Mouse (Mus musculus): ENCODE measurements at regions not wholly inside any gene's neighbourhood (a gene's known extent, or its start where the extent isn't known, plus 50 kb on each side); places are given as distances from the start of the nearest gene placed in this dataset.

DNA sequence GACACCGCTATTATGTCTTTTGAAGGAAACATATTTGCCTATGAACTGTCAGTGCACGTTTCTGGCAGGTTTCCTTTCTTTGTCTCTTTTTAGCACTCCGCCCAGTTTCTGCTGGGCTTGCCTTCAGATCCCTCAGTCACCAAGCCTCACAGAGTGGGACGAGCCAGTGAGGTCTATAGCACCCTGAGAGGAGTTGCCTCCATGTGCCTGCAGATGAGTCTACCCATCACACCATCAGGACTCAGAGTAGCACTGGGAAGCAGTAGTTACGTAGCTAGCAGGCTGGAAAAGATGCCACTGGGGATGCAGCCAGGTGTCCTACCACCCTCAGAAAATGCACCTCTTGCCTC is 141.5 kb upstream of the Smim15 start:
- Histone ChIP-seq H3K9me3 (no peaks in the 10 kb centered on the region), H3K27ac (replicated peaks) (peak overlapping the region; percentile 68; the same call in 1 of the 2 replicates), H3K4me3 (no peak overlapping the region), H3K4me2 (no peak overlapping the region), H3K9ac (no peak overlapping the region), H3K4me1 (replicated peaks) (peaks cover 25% of the 10 kb centered on the region), H3K36me3 (no peaks in the 10 kb centered on the region), H3K27me3 (no peaks in the 10 kb centered on the region)
- WGBS: 68% methylated on average over 5 of the region's 5 CpGs
- ATAC-seq (ENCODE audit: low read depth): peak; percentile 54; the same call in 1 of the 2 replicates

DNA sequence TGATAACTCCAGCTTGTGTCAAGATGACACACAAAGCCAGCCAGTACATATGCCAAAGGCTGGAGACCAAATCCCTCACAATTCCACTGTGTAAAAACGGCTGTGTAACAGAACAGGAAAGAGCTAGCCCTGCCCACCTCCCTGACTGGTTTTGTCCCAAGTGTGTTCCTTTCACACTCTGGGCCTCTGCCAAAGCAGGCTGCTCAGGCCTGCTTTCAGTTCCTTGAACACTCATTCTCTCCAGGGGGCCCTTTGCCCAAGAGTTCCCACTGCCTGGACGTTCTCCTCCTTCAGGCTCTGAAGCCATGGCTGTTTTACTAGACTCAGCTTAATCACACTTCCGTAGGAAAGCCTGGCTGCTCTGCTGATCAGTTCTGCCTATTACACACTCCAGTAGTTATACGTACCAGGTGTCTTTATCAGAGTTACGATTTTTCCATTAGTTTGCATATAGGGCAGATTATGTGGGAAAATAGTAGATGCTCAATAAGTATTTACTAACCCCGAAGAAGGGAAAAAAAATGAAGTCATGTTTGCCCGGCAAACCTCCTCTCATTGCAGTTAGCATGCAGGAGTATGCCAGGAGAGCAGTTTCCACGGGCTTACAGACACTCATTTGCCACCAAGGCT is 144.5 kb upstream of the Smim15 start:
- Histone ChIP-seq H3K4me2 (no peak overlapping the region), H3K9me3 (no peaks in the 10 kb centered on the region), H3K9ac (no peak overlapping the region), H3K27me3 (no peaks in the 10 kb centered on the region), H3K4me1 (replicated peaks) (peaks cover 25% of the 10 kb centered on the region), H3K36me3 (no peaks in the 10 kb centered on the region), H3K27ac (replicated peaks) (no peak overlapping the region), H3K4me3 (no peak overlapping the region)
- 0 out of 2 replicates have a peak, but pooled peaks have one; percentile 20 for ATAC-seq (ENCODE audit: low read depth)
- WGBS: 50% methylated on average over 8 of the region's 8 CpGs

DNA sequence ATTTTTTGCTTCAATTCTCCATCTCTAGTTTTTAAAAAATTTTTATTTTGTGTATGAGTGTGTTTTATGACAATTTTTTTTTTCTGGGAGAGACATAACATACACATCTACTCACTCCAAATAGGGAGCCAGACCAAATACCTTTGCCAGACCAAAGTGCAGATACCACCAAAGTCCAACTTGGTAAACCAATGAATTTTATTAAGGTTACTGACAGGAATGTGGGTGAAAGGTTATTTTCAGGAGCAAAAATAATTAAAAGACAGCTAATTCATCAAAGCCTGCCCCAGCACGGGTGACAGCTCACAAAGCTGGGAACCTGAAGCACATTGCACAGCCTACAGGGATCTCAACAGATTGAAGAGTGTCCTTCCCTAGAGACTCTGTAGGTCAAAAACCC is 146.6 kb upstream of the Smim15 start:
- no peak overlapping the region for H3K27ac ChIP-seq (replicated peaks)
- ATAC-seq (ENCODE audit: low read depth): no peak
- peaks cover 9% of the 10 kb centered on the region for H3K4me1 ChIP-seq (replicated peaks)
- no peaks in the 10 kb centered on the region for H3K9me3 ChIP-seq
- H3K4me2 ChIP-seq: no peak overlapping the region
- H3K27me3 ChIP-seq: no peaks in the 10 kb centered on the region
- WGBS: 75% methylated on average over 1 of the region's 1 CpGs
- no peaks in the 10 kb centered on the region for H3K36me3 ChIP-seq
- H3K4me3 ChIP-seq: no peak overlapping the region
- no peak overlapping the region for H3K9ac ChIP-seq

DNA sequence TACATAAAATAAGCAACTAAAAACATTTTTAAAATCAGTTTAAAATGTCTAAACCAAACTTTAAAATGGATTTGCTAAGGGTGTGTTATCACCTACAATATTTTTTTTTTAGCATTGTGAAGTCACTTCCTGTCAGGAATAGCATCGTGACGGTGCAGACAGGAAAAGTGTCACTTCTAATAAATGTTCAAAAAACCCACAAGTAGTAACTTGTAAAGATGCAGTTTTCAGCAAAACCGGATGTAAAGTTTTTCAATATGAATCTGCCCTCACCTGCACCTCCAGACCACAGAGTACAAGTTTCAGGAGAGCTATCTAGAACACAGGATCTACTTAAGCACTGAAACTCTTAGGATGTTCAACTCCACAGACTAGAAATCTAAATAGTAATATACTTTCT is 147.1 kb upstream of the Smim15 start:
- Histone ChIP-seq H3K9ac (no peak overlapping the region), H3K4me1 (replicated peaks) (peaks cover 9% of the 10 kb centered on the region), H3K9me3 (no peaks in the 10 kb centered on the region), H3K27ac (replicated peaks) (no peak overlapping the region), H3K4me3 (no peak overlapping the region), H3K4me2 (no peak overlapping the region), H3K36me3 (no peaks in the 10 kb centered on the region), H3K27me3 (no peaks in the 10 kb centered on the region)
- ATAC-seq (ENCODE audit: low read depth): no peak
- 86% methylated on average over 3 of the region's 3 CpGs for whole genome bisulfite sequencing

DNA sequence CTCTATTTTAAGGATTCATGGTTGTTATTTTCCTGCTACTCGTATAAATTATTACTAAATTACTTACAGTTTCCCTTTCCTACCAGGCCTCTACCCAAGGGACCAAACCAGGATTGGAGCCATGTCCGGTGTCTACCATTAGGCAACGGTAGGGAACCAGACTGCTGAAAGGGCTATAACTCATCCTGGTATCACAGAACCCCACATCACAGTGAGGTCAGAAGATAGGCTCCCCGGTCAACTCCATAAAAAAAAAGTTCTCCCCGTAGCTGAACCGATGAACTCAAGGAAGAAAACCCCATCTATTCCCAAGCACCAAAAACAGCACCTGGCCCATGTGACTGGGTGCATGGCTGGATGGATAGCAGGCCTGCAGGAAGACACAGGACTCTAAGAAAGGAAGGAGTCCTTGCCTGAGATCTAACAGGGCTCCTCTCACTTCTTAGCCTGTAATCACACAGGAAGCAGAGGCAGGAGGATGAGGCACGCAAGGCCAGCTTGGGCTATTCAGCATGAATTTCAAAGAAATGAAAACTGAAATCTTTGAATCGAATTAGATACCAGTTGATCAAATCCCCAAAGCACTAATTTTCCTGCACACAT is 150.6 kb upstream of the Smim15 start:
- no peak overlapping the region for H3K9ac ChIP-seq
- no peak overlapping the region for H3K27ac ChIP-seq (replicated peaks)
- H3K4me3 ChIP-seq: no peak overlapping the region
- no peak for ATAC-seq (ENCODE audit: low read depth)
- 90% methylated on average over 8 of the region's 8 CpGs for WGBS
- no peaks in the 10 kb centered on the region for H3K36me3 ChIP-seq
- H3K4me1 ChIP-seq (replicated peaks): peaks cover 13% of the 10 kb centered on the region
- no peaks in the 10 kb centered on the region for H3K27me3 ChIP-seq
- H3K9me3 ChIP-seq: no peaks in the 10 kb centered on the region
- H3K4me2 ChIP-seq: no peak overlapping the region

DNA sequence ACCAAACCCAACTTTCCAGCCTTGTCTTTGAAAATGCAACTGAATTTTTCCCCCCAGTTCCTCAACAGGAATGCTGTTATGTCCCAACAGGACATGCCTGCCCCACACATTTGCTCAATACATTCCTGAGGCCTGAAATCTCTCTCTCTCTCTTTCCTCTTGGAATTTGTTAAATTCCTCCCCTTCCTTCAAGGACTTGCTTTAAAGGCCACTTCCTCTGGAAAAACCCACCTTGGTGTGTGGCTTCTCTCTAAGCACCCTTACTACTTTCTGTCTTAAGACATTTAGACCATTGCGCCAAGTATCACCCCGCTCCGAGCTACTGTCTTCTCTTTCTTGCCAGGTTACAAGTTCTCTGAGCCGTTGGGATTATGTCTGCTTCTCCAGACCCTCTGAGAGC is 151.2 kb upstream of the Smim15 start:
- H3K4me2 ChIP-seq: no peak overlapping the region
- 94% methylated on average over 4 of the region's 4 CpGs for WGBS
- H3K4me3 ChIP-seq: no peak overlapping the region
- no peak overlapping the region for H3K27ac ChIP-seq (replicated peaks)
- peaks cover 13% of the 10 kb centered on the region for H3K4me1 ChIP-seq (replicated peaks)
- no peaks in the 10 kb centered on the region for H3K36me3 ChIP-seq
- H3K9ac ChIP-seq: no peak overlapping the region
- ATAC-seq (ENCODE audit: low read depth): no peak
- no peaks in the 10 kb centered on the region for H3K9me3 ChIP-seq
- H3K27me3 ChIP-seq: no peaks in the 10 kb centered on the region

DNA sequence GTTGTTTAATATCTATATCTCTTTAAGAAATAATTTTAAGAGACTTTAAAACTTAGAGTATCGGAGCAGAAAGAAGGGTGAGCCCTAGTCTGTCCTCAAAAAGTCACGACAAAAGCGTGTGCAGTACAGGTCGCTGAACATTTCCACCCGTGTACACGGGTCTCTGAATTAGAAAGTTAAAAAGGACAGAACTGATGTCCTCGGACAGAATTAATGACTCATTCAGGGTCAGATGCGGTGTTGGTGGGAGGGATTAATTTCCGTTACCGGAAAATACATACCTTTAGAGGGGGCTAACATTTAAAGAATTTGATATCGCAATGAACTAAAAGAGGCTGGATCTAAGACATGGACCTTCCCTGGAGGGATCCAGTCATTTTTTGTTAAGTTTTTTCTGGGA is 152.3 kb upstream of the Smim15 start:
- Histone ChIP-seq H3K4me3 (peak overlapping the region; percentile 97), H3K27me3 (no peaks in the 10 kb centered on the region), H3K27ac (replicated peaks) (peak overlapping the region; percentile 99), H3K9ac (peak overlapping the region; percentile 92), H3K4me1 (replicated peaks) (peaks cover 18% of the 10 kb centered on the region), H3K36me3 (no peaks in the 10 kb centered on the region), H3K4me2 (peak overlapping the region; percentile 72), H3K9me3 (no peaks in the 10 kb centered on the region)
- WGBS: 8% methylated on average over 11 of the region's 11 CpGs
- no peak for ATAC-seq (ENCODE audit: low read depth)

DNA sequence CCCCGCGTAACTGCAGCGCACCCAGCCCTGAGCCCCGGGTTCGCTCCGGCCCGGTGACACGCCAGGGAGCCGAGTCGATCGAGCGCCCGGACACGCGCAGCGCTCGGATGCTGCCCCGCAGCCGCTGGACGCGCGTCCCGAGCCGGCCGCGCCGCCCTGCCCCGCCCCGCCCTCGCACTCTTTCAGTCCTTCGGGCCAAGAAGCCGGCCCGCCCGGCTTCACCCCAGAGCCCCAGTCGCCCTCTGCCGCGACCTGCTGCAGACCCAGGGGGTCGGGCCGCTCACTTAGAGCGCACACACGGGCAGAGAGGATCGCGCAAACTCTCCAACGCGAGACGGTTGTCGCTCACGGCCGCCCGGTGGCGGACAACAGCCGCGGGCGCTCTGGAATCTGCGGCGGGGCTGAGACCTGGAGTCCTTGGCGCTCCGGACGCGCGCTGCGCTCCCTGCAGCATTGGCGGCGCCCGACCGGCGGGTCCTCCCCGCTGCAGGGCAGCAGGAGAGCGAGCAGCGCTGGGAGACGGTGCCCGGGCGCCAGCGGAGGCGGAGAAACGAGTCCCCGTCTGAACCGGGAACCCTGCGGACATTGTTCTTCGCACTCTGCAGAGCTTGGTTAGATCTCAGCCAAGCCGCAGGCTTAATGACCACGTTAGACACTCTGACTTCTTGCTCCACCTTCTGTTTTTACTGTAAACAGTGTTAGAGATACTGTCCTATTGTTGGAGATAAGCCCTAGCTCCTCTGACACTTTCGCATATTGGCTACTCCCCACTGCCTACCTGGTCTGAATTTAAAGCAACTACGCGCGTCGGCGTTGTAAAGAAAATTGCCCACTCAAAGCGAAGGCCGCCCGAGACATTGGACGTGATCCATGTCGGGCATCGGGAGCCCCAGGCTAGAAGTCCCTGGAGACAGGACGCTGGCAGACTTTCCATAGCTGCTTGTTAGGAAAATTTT is 153.1 kb upstream of the Smim15 start:
- Histone ChIP-seq H3K4me2 (peak overlapping the region; percentile 72), H3K27ac (replicated peaks) (peak overlapping the region; percentile 99), H3K36me3 (no peaks in the 10 kb centered on the region), H3K4me3 (peak overlapping the region; percentile 97), H3K27me3 (no peaks in the 10 kb centered on the region), H3K9me3 (no peaks in the 10 kb centered on the region), H3K4me1 (replicated peaks) (peaks cover 25% of the 10 kb centered on the region), H3K9ac (peak overlapping the region; percentile 92)
- ATAC-seq (ENCODE audit: low read depth): peak; percentile 7; the same call in 1 of the 2 replicates
- WGBS: under 1% methylated on average over 75 of the region's 95 CpGs

DNA sequence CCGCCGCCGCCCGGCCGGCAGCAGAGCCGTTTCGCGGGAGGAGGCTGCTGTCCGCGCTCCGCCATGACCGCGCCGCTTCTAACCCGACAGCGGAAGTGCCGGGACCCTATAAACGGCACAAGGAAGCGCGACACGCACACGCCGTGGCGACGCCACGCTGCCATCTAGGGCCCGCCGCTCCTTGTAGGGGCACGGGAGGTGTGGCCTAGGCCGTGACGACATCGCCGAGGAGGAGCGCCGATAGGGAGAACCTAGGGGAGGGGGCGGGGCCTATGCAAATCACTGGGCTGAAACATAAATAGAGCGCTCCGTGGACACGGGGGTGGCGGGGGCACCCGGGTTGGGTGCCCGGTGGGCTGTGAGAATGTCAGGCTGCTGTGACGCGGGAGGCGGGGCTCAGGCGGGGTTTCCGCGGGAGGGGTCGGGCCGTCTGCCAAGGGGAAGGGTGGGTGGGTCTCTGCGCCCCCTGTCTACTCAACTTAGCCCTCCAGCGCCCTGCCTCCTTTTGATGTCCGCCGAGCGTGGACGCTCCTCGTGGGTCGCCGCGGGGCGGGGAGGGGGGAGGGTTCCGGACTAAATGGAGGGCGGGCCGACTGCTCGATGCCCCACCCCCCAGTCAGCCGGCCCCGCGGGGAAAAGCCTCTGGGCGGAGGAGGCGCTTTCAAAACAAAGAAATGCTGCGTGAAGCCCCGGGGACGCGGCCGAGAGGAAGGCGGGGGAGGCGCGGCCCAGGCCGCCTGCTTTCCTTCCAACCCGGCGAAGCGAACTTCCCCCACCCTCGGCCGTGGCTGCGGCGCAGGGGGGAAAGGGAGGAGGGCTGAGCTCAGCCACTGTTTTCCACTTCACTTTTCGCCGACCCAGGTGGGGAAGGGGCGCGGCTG is 154.0 kb upstream of the Smim15 start:
- H3K36me3 ChIP-seq: no peaks in the 10 kb centered on the region
- peak overlapping the region; percentile 99 for H3K9ac ChIP-seq
- peak; percentile 95 for ATAC-seq (ENCODE audit: low read depth)
- H3K9me3 ChIP-seq: no peaks in the 10 kb centered on the region
- no peaks in the 10 kb centered on the region for H3K27me3 ChIP-seq
- WGBS: under 1% methylated on average over 75 of the region's 90 CpGs
- H3K4me3 ChIP-seq: peak overlapping the region; percentile 97
- peak overlapping the region; percentile 72 for H3K4me2 ChIP-seq
- H3K4me1 ChIP-seq (replicated peaks): peaks cover 29% of the 10 kb centered on the region
- peak overlapping the region; percentile 99 for H3K27ac ChIP-seq (replicated peaks)

DNA sequence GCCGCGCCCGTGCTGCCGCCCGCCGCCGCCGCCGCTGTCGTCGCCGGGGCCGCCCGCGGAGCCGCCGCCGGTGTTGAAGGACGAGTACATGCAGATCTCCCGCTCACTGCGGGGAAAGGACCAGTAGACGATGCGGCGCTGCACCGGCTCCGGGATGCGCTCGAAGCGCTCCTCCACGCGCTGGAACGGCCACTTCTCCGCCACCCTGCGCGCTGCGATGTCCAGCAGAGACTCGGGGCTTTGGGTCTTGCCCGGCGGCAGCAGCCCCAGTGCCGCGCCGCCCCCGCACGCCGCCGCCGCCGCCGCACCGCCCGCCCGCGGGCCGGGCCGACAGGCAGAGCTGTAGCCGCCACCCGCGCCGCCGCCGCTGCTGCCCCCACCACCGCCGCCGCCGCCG is 154.7 kb upstream of the Smim15 start:
- WGBS: under 1% methylated on average over 39 of the region's 66 CpGs
- no peak for ATAC-seq (ENCODE audit: low read depth)
- H3K36me3 ChIP-seq: no peaks in the 10 kb centered on the region

DNA sequence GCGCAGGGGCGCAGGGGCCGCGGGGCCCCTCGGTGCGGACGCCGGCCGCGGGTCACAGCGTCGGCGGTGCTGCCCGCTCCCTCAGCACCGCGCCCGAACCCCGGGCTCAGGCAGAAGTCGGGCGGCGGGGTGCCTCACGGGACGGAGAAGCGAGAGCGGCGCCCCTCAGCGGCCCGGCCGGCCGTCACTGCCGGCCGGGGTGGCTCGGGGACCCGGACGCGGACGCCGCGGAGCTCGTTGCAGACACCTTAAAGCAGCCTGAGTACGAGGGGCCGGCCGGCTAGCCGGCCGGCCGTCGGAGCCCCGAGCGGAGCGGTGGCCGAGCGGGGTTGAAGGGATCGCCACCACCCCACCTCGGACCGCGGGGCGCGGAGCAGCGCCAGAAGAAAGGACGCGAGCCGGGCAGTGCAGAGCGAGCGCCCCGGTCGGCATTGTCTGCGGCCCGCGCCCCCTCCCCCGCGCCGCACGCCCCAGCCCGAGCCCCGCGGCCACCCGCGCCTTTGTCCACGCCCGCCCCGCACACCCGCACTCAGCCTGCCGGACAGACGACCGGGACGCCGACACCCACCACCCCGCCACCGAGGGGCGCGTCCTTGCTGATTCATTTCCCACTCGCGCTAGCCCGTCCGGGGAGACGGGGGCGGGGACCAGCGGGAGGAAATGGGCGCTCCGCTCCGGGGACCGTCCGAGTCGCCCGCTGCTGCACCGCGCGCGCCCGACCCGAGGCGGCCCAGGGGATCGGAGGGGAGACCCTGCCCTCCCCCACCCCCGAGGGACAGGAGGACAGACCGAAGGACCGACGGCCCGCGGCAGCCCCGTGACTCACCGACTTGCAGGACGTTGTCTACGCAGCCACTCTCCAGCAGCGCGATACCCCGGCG is 155.4 kb upstream of the Smim15 start:
- ATAC-seq (ENCODE audit: low read depth): no peak
- under 1% methylated on average over 96 of the region's 127 CpGs for WGBS
- Histone ChIP-seq H3K27ac (replicated peaks) (peak overlapping the region; percentile 99), H3K27me3 (no peaks in the 10 kb centered on the region), H3K4me2 (peak overlapping the region; percentile 64), H3K9ac (peak overlapping the region; percentile 99), H3K4me3 (peak overlapping the region; percentile 97), H3K36me3 (no peaks in the 10 kb centered on the region), H3K9me3 (no peaks in the 10 kb centered on the region), H3K4me1 (replicated peaks) (peaks cover 43% of the 10 kb centered on the region)

More for the DNA sequence above, 154.7 kb upstream of the Smim15 start:
- Histone ChIP-seq H3K27me3 (no peaks in the 10 kb centered on the region), H3K9ac (peak overlapping the region; percentile 99), H3K4me1 (replicated peaks) (peaks cover 35% of the 10 kb centered on the region), H3K4me2 (peak overlapping the region; percentile 64), H3K27ac (replicated peaks) (peak overlapping the region; percentile 99), H3K9me3 (no peaks in the 10 kb centered on the region), H3K4me3 (peak overlapping the region; percentile 97)
